ENCODE assay signal across 13 mouse cellular contexts in the genomic region with DNA sequence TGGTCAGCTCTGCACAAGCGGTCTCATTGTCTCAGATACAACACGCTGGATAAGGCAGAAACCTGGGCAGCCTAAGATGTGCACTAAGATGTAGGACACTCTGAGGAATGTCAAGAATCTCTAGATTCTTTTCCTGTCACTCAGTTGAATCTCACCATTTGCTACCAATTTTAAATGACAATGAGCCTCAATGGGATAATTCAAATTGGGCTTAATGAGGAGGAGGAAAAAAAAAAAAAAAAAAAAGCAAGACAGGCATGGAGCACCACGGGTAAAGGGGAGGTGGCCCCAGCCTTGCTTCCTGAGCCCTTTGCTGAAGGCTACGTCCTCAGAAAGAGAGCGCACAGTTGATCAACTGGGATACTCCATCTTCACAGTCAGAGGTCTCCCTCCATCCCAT.
"Had no signal": no experiment of that assay in that cellular context is flagged by ENCODE, and none has a peak within 500 bp of the region (broad histone marks: within the 10 kb centered on the region; RNA-seq: fewer than 3 reads in every experiment).

No protein-coding gene starts in this region.

- H3K27me3 ChIP-seq: limb, embryonic 15.5 days had no signal

- H3K9ac ChIP-seq: limb, embryonic 15.5 days; liver, embryonic 12.5 days; lung, embryonic 14.5 days had no signal

- H3K27ac ChIP-seq: kidney, postnatal 0 days; limb, embryonic 15.5 days; liver, embryonic 12.5 days; midbrain, embryonic 10.5 days had no signal

- H3K4me3 ChIP-seq: limb, embryonic 15.5 days; liver, embryonic 12.5 days; midbrain, embryonic 10.5 days; myocyte had no signal

- H3K36me3 ChIP-seq: limb, embryonic 15.5 days; liver, embryonic 12.5 days; midbrain, embryonic 10.5 days had no signal

- H3K4me1 ChIP-seq: liver, embryonic 12.5 days had no signal

- ATAC-seq: liver, embryonic 12.5 days had no signal

- H3K4me2 ChIP-seq: limb, embryonic 15.5 days; liver, embryonic 12.5 days; lung, embryonic 14.5 days had no signal

- DNase-seq: kidney, postnatal 36 days; layer of hippocampus, adult 9-11 months; layer of hippocampus, postnatal 36 days; lung, embryonic 14.5 days; midbrain, embryonic 14.5 days; right cerebral cortex, adult 18-20 months; right cerebral cortex, postnatal 25 days; thymus, postnatal 36 days had no signal

- H3K9me3 ChIP-seq: limb, embryonic 15.5 days; liver, embryonic 12.5 days; midbrain, embryonic 10.5 days had no signal
